Mouse (Mus musculus) C2C12 (cell line): ENCODE measurements around the gene Zkscan6. TPM values are rescaled to one million over a fixed set of nuclear protein-coding genes. Genes with fewer than 3 reads are reported as not detected.

ENCODE experiments used
- H3K27me3 ChIP-seq: one replicate; pipeline ENCODE4 v1.6.1; 2011; ENCODE audit not compliant: control insufficient read depth, insufficient read depth, insufficient read length
- H3K36me3 ChIP-seq: one replicate; pipeline ENCODE4 v1.6.1; 2011; ENCODE audit not compliant: control insufficient read depth, insufficient read depth
- H3K4me3 ChIP-seq: one replicate; pipeline ENCODE4 v1.5.1; 2011; ENCODE audit warnings: mild to moderate bottlenecking, control low read depth; ENCODE audit not compliant: poor library complexity, insufficient read depth, severe bottlenecking
- H3K79me2 ChIP-seq: one replicate; pipeline ENCODE4 v1.6.1; 2011; ENCODE audit not compliant: control insufficient read depth, insufficient read depth
- H3K79me3 ChIP-seq: one replicate; pipeline ENCODE4 v1.6.1; 2011; ENCODE audit warnings: low read depth, control low read depth
- H3ac ChIP-seq: one replicate; pipeline ENCODE3; 2011; ENCODE audit warnings: low read depth; ENCODE audit not compliant: control insufficient read depth, insufficient read length
- CEBPB ChIP-seq: IDR thresholded peaks from one replicate; pipeline ENCODE4 v1.6.1; 2011; ENCODE audit warnings: low read depth, mild to moderate bottlenecking, control low read depth, moderate library complexity
- CTCF ChIP-seq: IDR thresholded peaks from one replicate; pipeline ENCODE4 v1.5.1; 2011; ENCODE audit not compliant: control insufficient read depth, insufficient read depth, insufficient read length
- FOSL1 ChIP-seq: IDR thresholded peaks from one replicate; pipeline ENCODE4 v1.8.0; 2011; ENCODE audit warnings: mild to moderate bottlenecking, low read length; ENCODE audit not compliant: poor library complexity, insufficient read depth, severe bottlenecking
- MAX ChIP-seq: IDR thresholded peaks from one replicate; pipeline ENCODE4 v1.6.1; 2011; ENCODE audit warnings: mild to moderate bottlenecking, control low read depth
- MYOD1 ChIP-seq: IDR thresholded peaks from one replicate; pipeline ENCODE4 v1.6.1; 2011; ENCODE audit warnings: low read depth; ENCODE audit not compliant: control insufficient read depth, insufficient read length
- MYOG ChIP-seq: IDR thresholded peaks from one replicate; pipeline ENCODE4 v1.6.1; 2011; ENCODE audit not compliant: control insufficient read depth, insufficient read length; ENCODE audit errors: extremely low read depth
- USF1 ChIP-seq: IDR thresholded peaks from one replicate; pipeline ENCODE4 v1.6.1; 2011; ENCODE audit warnings: low read depth, mild to moderate bottlenecking, control low read depth, moderate library complexity
- polyA plus RNA-seq: library from polyadenylated mRNA; unstranded; fragments of >200 nt; fragmentation: generic; extraction: Trizol; gene quantifications from one replicate; pipeline ENCODE4 v1.2.1, GENCODE M21; 2012; ENCODE audit warnings: missing spikeins

The Zkscan6 gene
- polyA plus RNA-seq, 1 experiment: 5.6 TPM

DNA sequence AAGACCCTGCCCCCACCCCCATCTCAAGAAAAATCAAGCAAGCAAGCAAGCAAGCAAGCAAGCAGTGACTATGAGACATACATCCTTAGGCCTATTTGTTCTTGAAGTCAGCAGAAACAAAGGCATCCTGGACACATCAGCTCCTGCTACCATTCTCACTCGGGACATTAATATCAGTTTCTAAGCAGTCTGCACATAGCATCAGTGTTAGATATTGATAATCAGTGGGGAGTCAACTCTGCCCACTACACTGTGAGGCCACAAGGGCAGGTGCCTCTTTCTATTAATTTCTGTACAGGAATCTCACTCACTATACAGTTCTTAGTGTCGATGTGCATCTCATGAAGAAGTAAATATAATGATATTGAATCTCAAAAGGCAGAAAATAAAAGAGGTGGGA, 33.4 kb upstream of the Zkscan6 start:
- TF ChIP-seq MAX (no peak), MYOG (no peak), CTCF (no peak), USF1 (no peak), MYOD1 (no peak), FOSL1 (no peak), CEBPB (no peak)
- Histone ChIP-seq H3K36me3 (peaks cover 6% of the 10 kb centered on the region), H3K27me3 (no peaks in the 10 kb centered on the region), H3K79me3 (peaks cover 77% of the 10 kb centered on the region), H3ac (no peak overlapping the region), H3K4me3 (no peak overlapping the region), H3K79me2 (peaks cover 98% of the 10 kb centered on the region)

DNA sequence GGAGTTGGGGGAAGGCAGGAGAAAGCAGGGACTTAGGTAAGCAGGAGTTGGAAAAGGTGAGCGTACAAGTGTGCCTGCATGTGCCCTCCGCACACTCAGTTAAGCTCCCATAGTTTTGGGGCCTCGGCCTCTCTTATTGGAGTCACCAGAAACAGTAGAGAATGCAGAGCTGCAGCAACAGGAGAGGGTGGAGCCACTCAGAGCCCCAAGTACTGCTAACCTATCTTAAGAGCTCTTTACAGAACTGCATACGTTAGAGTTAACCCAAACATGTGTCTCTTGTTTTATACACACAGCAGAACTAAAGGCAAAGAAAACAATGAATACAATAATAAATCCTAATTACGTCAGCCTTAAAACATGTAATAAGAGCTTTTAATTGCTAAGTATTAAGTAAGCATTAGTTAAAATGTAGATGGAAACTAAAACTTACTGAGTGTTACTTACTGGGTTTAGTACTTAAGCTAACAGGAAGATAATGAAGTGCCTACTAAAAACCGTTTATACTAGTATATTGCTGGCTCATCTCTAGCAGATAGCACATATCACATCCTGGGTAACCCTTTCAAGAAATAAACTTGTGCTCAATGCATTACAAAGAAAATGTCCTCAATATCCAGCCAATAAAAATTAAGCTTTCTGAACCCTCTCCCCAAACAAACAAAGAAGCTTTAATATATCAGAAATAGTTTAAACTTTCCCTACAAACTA, 32.9 kb upstream of the Zkscan6 start:
- Histone ChIP-seq H3K4me3 (no peak overlapping the region), H3K27me3 (no peaks in the 10 kb centered on the region), H3ac (no peak overlapping the region), H3K79me3 (peaks cover 73% of the 10 kb centered on the region), H3K79me2 (peaks cover 98% of the 10 kb centered on the region), H3K36me3 (peaks cover 6% of the 10 kb centered on the region)
- TF ChIP-seq FOSL1 (no peak), CTCF (no peak), MYOD1 (no peak), MYOG (no peak), USF1 (no peak), MAX (no peak), CEBPB (no peak)

DNA sequence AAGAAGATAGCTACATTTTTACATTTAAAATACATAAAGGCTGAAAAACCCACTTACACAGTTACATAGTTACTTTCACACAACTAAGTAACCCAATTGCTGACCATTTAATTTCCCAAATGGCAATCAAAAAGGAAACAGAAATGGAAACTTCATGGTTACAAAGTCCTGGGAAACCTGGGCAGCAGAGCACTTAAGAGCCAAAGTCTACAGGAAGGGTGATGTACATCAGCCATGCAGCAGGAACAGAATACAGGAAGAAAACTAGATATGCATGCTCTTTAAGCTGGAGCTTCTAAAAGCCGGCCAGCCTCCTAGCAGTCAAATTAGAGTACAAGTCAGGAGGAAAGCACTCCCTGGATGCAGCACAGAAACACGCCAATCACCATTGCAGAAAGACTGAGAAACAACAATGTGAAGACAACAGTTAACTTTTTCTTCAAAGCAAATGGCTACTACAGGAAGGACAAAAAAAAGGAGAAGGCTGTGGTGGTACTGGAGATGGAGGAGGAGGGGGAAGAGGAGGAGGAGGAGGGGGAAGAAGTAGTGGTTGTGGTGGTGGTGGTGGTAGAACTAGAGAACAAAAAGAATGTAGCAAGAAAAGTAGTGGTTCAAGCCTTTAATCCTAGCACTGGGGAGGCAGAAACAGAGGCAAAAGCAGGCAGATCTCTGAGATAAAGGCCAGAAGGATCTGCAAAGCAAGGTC, 29.9 kb upstream of the Zkscan6 start:
- Histone ChIP-seq H3ac (no peak overlapping the region), H3K27me3 (no peaks in the 10 kb centered on the region), H3K79me2 (peaks cover 99% of the 10 kb centered on the region), H3K36me3 (peaks cover 23% of the 10 kb centered on the region), H3K4me3 (no peak overlapping the region), H3K79me3 (peaks cover 69% of the 10 kb centered on the region)
- TF ChIP-seq FOSL1 (no peak), USF1 (no peak), MYOD1 (no peak), MAX (no peak)

DNA sequence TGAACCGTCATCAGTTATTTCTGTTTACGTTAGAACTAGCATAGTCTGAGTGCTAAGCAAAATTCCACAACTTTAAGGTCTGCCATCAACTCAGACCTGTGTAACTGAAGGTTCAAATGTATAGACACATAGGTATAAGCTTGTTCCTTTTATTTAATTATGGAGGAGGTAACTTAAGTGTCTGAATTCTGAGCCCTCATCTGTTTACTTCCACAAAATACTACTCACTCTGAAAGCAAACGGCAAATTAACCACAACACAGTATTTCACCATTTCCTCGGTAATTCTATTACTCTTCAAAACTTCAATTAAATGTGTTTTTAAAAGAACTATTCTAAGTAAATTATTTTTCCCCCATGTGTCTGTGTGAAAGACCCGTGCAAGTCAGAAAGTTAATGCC, 29.2 kb upstream of the Zkscan6 start:
- Histone ChIP-seq H3K36me3 (peaks cover 23% of the 10 kb centered on the region), H3K79me3 (peaks cover 69% of the 10 kb centered on the region), H3K79me2 (peaks cover 99% of the 10 kb centered on the region), H3K27me3 (no peaks in the 10 kb centered on the region), H3K4me3 (no peak overlapping the region), H3ac (no peak overlapping the region)
- TF ChIP-seq USF1 (no peak), CEBPB (no peak), CTCF (no peak)

DNA sequence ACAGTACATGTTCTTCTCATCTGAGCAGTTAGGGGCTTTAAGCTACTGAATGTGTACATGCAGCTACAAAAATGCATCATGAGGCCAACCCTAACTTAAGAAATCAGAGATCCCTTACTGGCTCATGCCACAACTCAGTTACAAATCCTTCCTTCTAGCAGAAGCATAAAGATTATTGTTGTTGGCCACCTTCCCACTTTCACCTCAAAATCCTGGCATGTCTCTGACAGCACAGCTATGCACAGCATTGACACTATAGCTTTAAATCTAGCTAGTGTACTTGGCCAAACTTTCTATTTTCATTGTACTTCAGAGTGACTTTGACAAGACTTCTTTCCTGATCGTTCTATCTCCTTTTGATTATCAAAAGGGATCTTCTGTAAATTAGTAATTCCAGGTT, 27.9 kb upstream of the Zkscan6 start:
- no peak for TF ChIP-seq MYOG
- TF ChIP-seq FOSL1: no peak
- TF ChIP-seq USF1: no peak
- no peak for TF ChIP-seq MAX
- no peak for TF ChIP-seq MYOD1
- TF ChIP-seq CEBPB: no peak
- no peak for TF ChIP-seq CTCF
- Histone ChIP-seq H3K4me3 (no peak overlapping the region), H3K79me3 (peaks cover 70% of the 10 kb centered on the region), H3K79me2 (peaks cover 99% of the 10 kb centered on the region), H3K36me3 (peaks cover 23% of the 10 kb centered on the region), H3ac (no peak overlapping the region), H3K27me3 (no peaks in the 10 kb centered on the region)
